Mouse (Mus musculus) midbrain, embryonic 12.5 days (tissue): ENCODE measurements around the gene Ern2. TPM values are rescaled to one million over a fixed set of nuclear protein-coding genes. Genes with fewer than 3 reads are reported as not detected.

Source experiments
- polyA plus RNA-seq: library from polyadenylated mRNA; unstranded; fragments of >200 nt; fragmentation: Nextera tagmentation; extraction: Ambion mirVana; gene quantifications from 2 replicates; pipeline ENCODE4 v1.2.1, GENCODE M21; 2016

The Ern2 gene
- polyA plus RNA-seq, 1 experiment from 2014 or later: 0.32 TPM

Other genes starting within 250 kb of the Ern2 start
- 20.7 and 21.9 TPM in 2 replicates for gene Cog7, start 204.5 kb downstream of the Ern2 start, polyA plus RNA-seq
- 74.8 and 76.5 TPM in 2 replicates for gene Gga2, start 165.0 kb downstream of the Ern2 start, polyA plus RNA-seq
- gene Ubfd1, start 119.0 kb downstream of the Ern2 start, polyA plus RNA-seq: 88.6 and 95.0 TPM in 2 replicates
- gene Ears2, start 118.9 kb downstream of the Ern2 start, polyA plus RNA-seq: 15.2 and 15.7 TPM in 2 replicates
- gene Ndufab1, start 84.3 kb downstream of the Ern2 start, polyA plus RNA-seq: 567 and 632 TPM in 2 replicates
- gene Palb2, start 53.2 kb downstream of the Ern2 start, polyA plus RNA-seq: 19.1 and 20.5 TPM in 2 replicates
- 129 and 133 TPM in 2 replicates for gene Dctn5, start 53.2 kb downstream of the Ern2 start, polyA plus RNA-seq
- gene Plk1, start 26.8 kb downstream of the Ern2 start, polyA plus RNA-seq: 124 and 133 TPM in 2 replicates
- gene Chp2, start 33.3 kb upstream of the Ern2 start, polyA plus RNA-seq: 0.22 and 0.51 TPM in 2 replicates
- 24.2 and 25.3 TPM in 2 replicates for gene Prkcb, start 102.5 kb upstream of the Ern2 start, polyA plus RNA-seq